Mouse (Mus musculus) layer of hippocampus, postnatal 36 days (tissue): ENCODE measurements around the gene Izumo2. TPM values are rescaled to one million over a fixed set of nuclear protein-coding genes. Genes with fewer than 3 reads are reported as not detected.
A peak's percentile ranks its signal among the peaks of the same experiment; 100 is the strongest.
"Not testable (repeated sequence)": the region's sequence is repeated elsewhere in the genome, so short reads cannot be mapped to it uniquely, and the experiment has no call there.

Experiments used
- DNase-seq, 2 experiments: peaks; one replicate each; pipeline ENCODE4 v3.0.0; 2022
- total RNA-seq, 2 experiments: library from RNA; stranded (reverse); gene quantifications; 2 replicates each; pipeline ENCODE4 v1.2.3; 2021

The Izumo2 gene
- total RNA-seq, 2 experiments from 2014 or later, result not detected

- peak; percentile 27 to 36 for DNase-seq
Measured at GRCm38 (mm10) chr7:44701921-44702320, 6.6 kb upstream of the Izumo2 start.

- no peak for DNase-seq
Measured at GRCm38 (mm10) chr7:44702985-44703384, 5.6 kb upstream of the Izumo2 start.

- DNase-seq, result peak in 1 of 2 experiments; percentile 20
Measured at GRCm38 (mm10) chr7:44704363-44704762, 4.2 kb upstream of the Izumo2 start.

- no peak for DNase-seq
Measured at GRCm38 (mm10) chr7:44705086-44705485, 3.5 kb upstream of the Izumo2 start.

GRCm38 (mm10) chr7:44706322-44706721 is 2.2 kb upstream of the Izumo2 start:
- DNase-seq, result no peak

GRCm38 (mm10) chr7:44707169-44707675 is 1.3 kb upstream of the Izumo2 start:
- DNase-seq, result no peak

- DNase-seq, result not testable (repeated sequence)
Measured at GRCm38 (mm10) chr7:44708093-44708492, 449 bp upstream of the Izumo2 start.

GRCm38 (mm10) chr7:44709881-44710280 is 1.3 kb downstream of the Izumo2 start:
- no peak for DNase-seq

- no peak for DNase-seq
Measured at GRCm38 (mm10) chr7:44722058-44722457, 13.5 kb downstream of the Izumo2 start.

GRCm38 (mm10) chr7:44724316-44724715 is 15.8 kb downstream of the Izumo2 start:
- peak in 1 of 2 experiments; percentile 9 for DNase-seq

GRCm38 (mm10) chr7:44726343-44726742 is 17.8 kb downstream of the Izumo2 start:
- no peak for DNase-seq

GRCm38 (mm10) chr7:44727151-44727550 is 18.6 kb downstream of the Izumo2 start:
- no peak for DNase-seq

GRCm38 (mm10) chr7:44728082-44728975 is 19.8 kb downstream of the Izumo2 start:
- DNase-seq, result no peak

GRCm38 (mm10) chr7:44733723-44734122 is 25.2 kb downstream of the Izumo2 start:
- DNase-seq, result no peak

- no peak for DNase-seq
Measured at GRCm38 (mm10) chr7:44741361-44741760, 32.8 kb downstream of the Izumo2 start.

- DNase-seq, result no peak
Measured at GRCm38 (mm10) chr7:44744270-44744669, 35.7 kb downstream of the Izumo2 start.

- DNase-seq, result peak; percentile 65 to 78
Measured at GRCm38 (mm10) chr7:44745076-44745475, 36.5 kb downstream of the Izumo2 start.

GRCm38 (mm10) chr7:44747115-44747514 is 38.6 kb downstream of the Izumo2 start:
- DNase-seq, result no peak

- DNase-seq, result peak; percentile 94 to 95
Measured at GRCm38 (mm10) chr7:44748101-44749044, 39.8 kb downstream of the Izumo2 start, which contains the start of gene Vrk3. Gene Vrk3, plus strand, starts transcription at chr7:44748413.

GRCm38 (mm10) chr7:44750950-44751349 is 42.4 kb downstream of the Izumo2 start, which contains the start of gene Zfp473:
Gene Zfp473, minus strand, starts transcription at chr7:44751050.
- DNase-seq, result not testable (repeated sequence)

- no peak for DNase-seq
Measured at GRCm38 (mm10) chr7:44757164-44757563, 48.6 kb downstream of the Izumo2 start.

- DNase-seq, result no peak
Measured at GRCm38 (mm10) chr7:44760366-44760765, 51.8 kb downstream of the Izumo2 start.

- no peak for DNase-seq
Measured at GRCm38 (mm10) chr7:44768129-44768528, 59.6 kb downstream of the Izumo2 start.
